Mouse (Mus musculus): Measurements from ENCODE around the gene 1110017D15Rik. TPM values are rescaled to one million over a fixed set of nuclear protein-coding genes. Genes with fewer than 3 reads are reported as not detected.

Gene 1110017D15Rik
- polyA plus RNA-seq, 1 experiment from 2014 or later: 0.65 TPM

DNA sequence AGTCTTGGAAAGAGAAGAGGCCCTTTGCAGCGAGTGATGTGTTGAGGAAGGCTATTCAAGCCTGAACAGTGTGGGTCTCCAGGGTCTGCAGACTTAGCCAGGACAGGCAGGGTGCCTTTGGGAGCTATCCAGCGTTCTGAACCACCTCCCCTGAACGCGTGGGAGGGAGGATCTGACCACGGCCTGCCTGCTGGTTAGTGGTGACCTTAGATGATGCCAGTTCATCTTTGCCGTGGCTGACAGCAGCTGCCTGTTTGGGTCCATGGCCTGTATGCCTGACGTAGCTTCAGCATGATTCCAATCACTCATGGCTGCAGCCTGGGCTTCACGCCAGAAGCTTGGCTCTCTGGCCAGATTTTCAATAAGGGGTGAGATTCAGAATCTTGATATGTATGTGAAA is 28.9 kb upstream of the 1110017D15Rik start:
- Histone ChIP-seq H3K4me2 (ENCODE audit: low read depth, low read length) (no peak overlapping the region), H3K9ac (ENCODE audit: low read length) (no peak overlapping the region), H3K27ac (ENCODE audit: low read length) (no peak overlapping the region), H3K4me3 (replicated peaks; ENCODE audit: low read length) (no peak overlapping the region), H3K9me3 (replicated peaks; ENCODE audit: control insufficient read depth, low read length) (no peaks in the 10 kb centered on the region), H3K27me3 (ENCODE audit: control insufficient read depth, insufficient read depth, low read length) (no peaks in the 10 kb centered on the region), H3K4me1 (ENCODE audit: control insufficient read depth, insufficient read depth, low read length) (no peaks in the 10 kb centered on the region), H3K36me3 (ENCODE audit: control insufficient read depth, insufficient read depth, low read length) (no peaks in the 10 kb centered on the region)
- no peak for ATAC-seq (ENCODE audit: insufficient read depth, low FRiP score)
- 13% methylated on average over 8 of the region's 8 CpGs for WGBS

DNA sequence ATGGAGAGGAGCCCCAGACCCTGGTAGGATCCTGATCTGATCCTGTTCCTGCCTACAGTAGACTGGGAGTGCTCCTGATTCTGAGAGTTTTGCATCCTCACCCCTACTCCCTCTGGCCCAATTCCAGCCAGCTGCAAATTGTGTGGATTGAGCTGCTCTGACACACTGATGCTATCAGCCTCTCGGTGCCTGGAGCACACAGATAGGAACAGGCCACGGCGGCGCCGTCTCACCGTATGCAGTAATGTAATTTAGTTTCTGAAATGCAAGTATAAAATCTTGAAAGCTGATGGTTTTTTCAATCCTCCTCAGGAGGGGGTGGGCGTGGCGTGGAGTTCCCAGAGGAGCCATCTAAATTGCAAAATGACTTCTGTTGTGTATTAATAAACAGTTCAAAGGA is 25.0 kb upstream of the 1110017D15Rik start:
- ATAC-seq (ENCODE audit: insufficient read depth, low FRiP score): no peak
- Histone ChIP-seq H3K4me1 (ENCODE audit: control insufficient read depth, insufficient read depth, low read length) (no peaks in the 10 kb centered on the region), H3K36me3 (ENCODE audit: control insufficient read depth, insufficient read depth, low read length) (no peaks in the 10 kb centered on the region), H3K9ac (ENCODE audit: low read length) (no peak overlapping the region), H3K4me2 (ENCODE audit: low read depth, low read length) (no peak overlapping the region), H3K4me3 (replicated peaks; ENCODE audit: low read length) (no peak overlapping the region), H3K9me3 (replicated peaks; ENCODE audit: control insufficient read depth, low read length) (no peaks in the 10 kb centered on the region), H3K27ac (ENCODE audit: low read length) (no peak overlapping the region), H3K27me3 (ENCODE audit: control insufficient read depth, insufficient read depth, low read length) (no peaks in the 10 kb centered on the region)
- WGBS: 77% methylated on average over 8 of the region's 8 CpGs

DNA sequence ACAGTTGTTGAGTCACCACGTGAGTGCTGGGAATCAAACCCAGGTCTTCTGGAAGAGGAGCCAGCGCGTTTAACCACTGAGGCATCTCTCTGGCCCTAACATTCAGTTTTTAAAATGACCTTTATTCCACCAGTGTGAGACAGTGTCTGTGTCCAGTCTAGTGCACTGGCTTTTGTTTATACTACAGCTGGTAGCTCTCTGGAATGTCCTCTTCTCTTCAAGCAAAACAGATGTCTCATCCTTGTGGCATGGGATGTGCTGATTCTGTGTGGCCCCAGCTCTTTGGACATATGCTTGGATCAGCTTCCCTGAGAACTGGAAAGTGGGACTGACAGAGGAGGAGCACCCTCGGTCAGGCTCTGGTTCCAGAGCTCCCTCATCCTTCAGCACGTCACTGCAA is 17.7 kb upstream of the 1110017D15Rik start:
- no peak for ATAC-seq (ENCODE audit: insufficient read depth, low FRiP score)
- H3K4me1 ChIP-seq (ENCODE audit: control insufficient read depth, insufficient read depth, low read length): no peaks in the 10 kb centered on the region
- no peaks in the 10 kb centered on the region for H3K36me3 ChIP-seq (ENCODE audit: control insufficient read depth, insufficient read depth, low read length)
- H3K27me3 ChIP-seq (ENCODE audit: control insufficient read depth, insufficient read depth, low read length): no peaks in the 10 kb centered on the region
- no peak overlapping the region for H3K27ac ChIP-seq (ENCODE audit: low read length)
- no peak overlapping the region for H3K4me3 ChIP-seq (replicated peaks; ENCODE audit: low read length)
- no peaks in the 10 kb centered on the region for H3K9me3 ChIP-seq (replicated peaks; ENCODE audit: control insufficient read depth, low read length)
- 64% methylated on average over 5 of the region's 5 CpGs for WGBS
- H3K9ac ChIP-seq (ENCODE audit: low read length): no peak overlapping the region
- no peak overlapping the region for H3K4me2 ChIP-seq (ENCODE audit: low read depth, low read length)

DNA sequence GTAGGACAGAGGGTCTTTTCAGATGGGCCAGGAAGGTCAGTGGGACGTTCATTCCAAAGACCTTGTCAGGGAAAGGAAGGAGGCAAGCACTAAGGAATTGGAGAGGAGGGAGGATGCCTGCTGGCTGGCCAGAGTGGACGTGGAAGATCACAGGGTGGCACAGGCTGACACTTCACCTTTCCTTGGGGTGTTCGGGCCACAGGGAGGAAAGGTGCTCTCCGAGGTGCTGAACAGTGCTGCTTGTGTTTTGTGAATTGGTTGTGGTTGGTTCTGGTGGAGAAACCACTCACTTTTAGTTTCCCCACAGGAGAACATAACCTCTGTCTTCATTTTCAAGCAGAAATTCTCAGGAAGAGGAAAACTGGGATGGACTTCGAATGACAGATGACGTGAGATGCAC is 15.3 kb upstream of the 1110017D15Rik start:
- no peak overlapping the region for H3K4me2 ChIP-seq (ENCODE audit: low read depth, low read length)
- ATAC-seq (ENCODE audit: insufficient read depth, low FRiP score): no peak
- no peaks in the 10 kb centered on the region; the same call in 1 of the 2 replicates for H3K4me1 ChIP-seq (ENCODE audit: control insufficient read depth, insufficient read depth, low read length)
- 21% methylated on average over 6 of the region's 6 CpGs for WGBS
- no peaks in the 10 kb centered on the region for H3K27me3 ChIP-seq (ENCODE audit: control insufficient read depth, insufficient read depth, low read length)
- no peak overlapping the region for H3K4me3 ChIP-seq (replicated peaks; ENCODE audit: low read length)
- H3K36me3 ChIP-seq (ENCODE audit: control insufficient read depth, insufficient read depth, low read length): no peaks in the 10 kb centered on the region
- no peak overlapping the region for H3K27ac ChIP-seq (ENCODE audit: low read length)
- H3K9ac ChIP-seq (ENCODE audit: low read length): no peak overlapping the region
- H3K9me3 ChIP-seq (replicated peaks; ENCODE audit: control insufficient read depth, low read length): no peaks in the 10 kb centered on the region

- ATAC-seq (ENCODE audit: insufficient read depth, low FRiP score): no peak
- no peaks in the 10 kb centered on the region; the same call in 1 of the 2 replicates for H3K4me1 ChIP-seq (ENCODE audit: control insufficient read depth, insufficient read depth, low read length)
- 27% methylated on average over 8 of the region's 8 CpGs for WGBS
Observed at GRCm38 (mm10) chr4:41527996-41528395, 10.9 kb upstream of the 1110017D15Rik start.

DNA sequence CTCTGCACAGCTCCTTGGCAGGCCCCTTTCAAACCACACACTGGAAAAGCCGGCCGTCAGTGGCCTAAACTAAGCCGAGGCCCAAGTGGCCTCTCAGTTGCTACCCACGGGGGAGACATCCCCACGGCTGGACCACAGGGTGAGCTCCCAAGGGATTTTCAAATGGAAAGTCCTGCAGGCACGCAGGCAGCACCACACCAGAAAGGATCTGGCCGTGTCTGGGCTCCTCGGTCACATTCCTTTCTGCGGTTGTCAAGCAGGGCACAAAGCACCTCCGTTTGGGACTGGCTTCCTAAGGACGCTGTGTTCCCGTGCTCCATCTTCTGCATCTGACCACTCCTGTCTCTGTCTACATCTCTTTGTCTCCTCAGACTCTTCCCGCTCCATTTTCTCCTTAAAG is 9.9 kb upstream of the 1110017D15Rik start:
- ATAC-seq (ENCODE audit: insufficient read depth, low FRiP score): no peak
- WGBS: 50% methylated on average over 13 of the region's 13 CpGs

More at GRCm38 (mm10) chr4:41527996-41528395, 10.9 kb upstream of the 1110017D15Rik start:
- H3K9me3 ChIP-seq (replicated peaks; ENCODE audit: control insufficient read depth, low read length): no peaks in the 10 kb centered on the region
- H3K36me3 ChIP-seq (ENCODE audit: control insufficient read depth, insufficient read depth, low read length): no peaks in the 10 kb centered on the region
- no peak overlapping the region for H3K9ac ChIP-seq (ENCODE audit: low read length)
- H3K4me3 ChIP-seq (replicated peaks; ENCODE audit: low read length): no peak overlapping the region
- no peaks in the 10 kb centered on the region; the same call in 1 of the 2 replicates for H3K27me3 ChIP-seq (ENCODE audit: control insufficient read depth, insufficient read depth, low read length)
- H3K4me2 ChIP-seq (ENCODE audit: low read depth, low read length): no peak overlapping the region
- H3K27ac ChIP-seq (ENCODE audit: low read length): no peak overlapping the region

GRCm38 (mm10) chr4:41526553-41526952 is 9.4 kb upstream of the 1110017D15Rik start:
- Histone ChIP-seq H3K4me1 (ENCODE audit: control insufficient read depth, insufficient read depth, low read length) (no peaks in the 10 kb centered on the region; the same call in 1 of the 2 replicates), H3K27me3 (ENCODE audit: control insufficient read depth, insufficient read depth, low read length) (no peaks in the 10 kb centered on the region; the same call in 1 of the 2 replicates), H3K9ac (ENCODE audit: low read length) (no peak overlapping the region), H3K9me3 (replicated peaks; ENCODE audit: control insufficient read depth, low read length) (no peaks in the 10 kb centered on the region), H3K27ac (ENCODE audit: low read length) (no peak overlapping the region), H3K36me3 (ENCODE audit: control insufficient read depth, insufficient read depth, low read length) (no peaks in the 10 kb centered on the region), H3K4me2 (ENCODE audit: low read depth, low read length) (no peak overlapping the region), H3K4me3 (replicated peaks; ENCODE audit: low read length) (no peak overlapping the region)
- ATAC-seq (ENCODE audit: insufficient read depth, low FRiP score): no peak
- WGBS: 64% methylated on average over 7 of the region's 7 CpGs

More for the DNA sequence above, 9.9 kb upstream of the 1110017D15Rik start:
- Histone ChIP-seq H3K36me3 (ENCODE audit: control insufficient read depth, insufficient read depth, low read length) (no peaks in the 10 kb centered on the region), H3K27me3 (ENCODE audit: control insufficient read depth, insufficient read depth, low read length) (no peaks in the 10 kb centered on the region; the same call in 1 of the 2 replicates), H3K9ac (ENCODE audit: low read length) (no peak overlapping the region), H3K4me3 (replicated peaks; ENCODE audit: low read length) (no peak overlapping the region), H3K4me2 (ENCODE audit: low read depth, low read length) (no peak overlapping the region), H3K4me1 (ENCODE audit: control insufficient read depth, insufficient read depth, low read length) (no peaks in the 10 kb centered on the region; the same call in 1 of the 2 replicates), H3K27ac (ENCODE audit: low read length) (no peak overlapping the region), H3K9me3 (replicated peaks; ENCODE audit: control insufficient read depth, low read length) (no peaks in the 10 kb centered on the region)

- ATAC-seq (ENCODE audit: insufficient read depth, low FRiP score): no peak
Observed at GRCm38 (mm10) chr4:41524829-41525228, 7.7 kb upstream of the 1110017D15Rik start.

DNA sequence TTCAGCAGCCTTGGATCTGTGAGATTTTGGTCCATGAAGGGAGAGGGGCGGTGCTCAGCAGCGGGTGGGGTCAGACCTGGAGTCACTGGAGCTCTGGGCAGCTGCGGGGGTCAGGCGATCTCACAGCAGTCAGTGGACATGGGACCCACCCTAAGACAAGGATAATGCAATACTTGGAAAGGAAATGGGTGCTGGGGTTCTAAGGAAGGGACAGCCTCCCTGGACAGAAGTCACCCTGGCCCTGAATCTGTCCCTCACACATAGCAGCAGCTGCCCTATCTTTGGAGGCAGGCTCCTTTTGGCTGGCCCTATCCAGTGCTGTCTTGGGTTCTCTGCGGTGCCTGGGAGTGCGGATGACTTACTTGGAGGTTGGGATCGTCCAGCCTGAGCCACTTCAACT is 6.7 kb upstream of the 1110017D15Rik start:
- Histone ChIP-seq H3K9me3 (replicated peaks; ENCODE audit: control insufficient read depth, low read length) (no peaks in the 10 kb centered on the region), H3K4me2 (ENCODE audit: low read depth, low read length) (no peak overlapping the region), H3K9ac (ENCODE audit: low read length) (no peak overlapping the region), H3K4me1 (ENCODE audit: control insufficient read depth, insufficient read depth, low read length) (no peaks in the 10 kb centered on the region; the same call in 1 of the 2 replicates), H3K27ac (ENCODE audit: low read length) (no peak overlapping the region), H3K36me3 (ENCODE audit: control insufficient read depth, insufficient read depth, low read length) (no peaks in the 10 kb centered on the region), H3K4me3 (replicated peaks; ENCODE audit: low read length) (no peak overlapping the region), H3K27me3 (ENCODE audit: control insufficient read depth, insufficient read depth, low read length) (no peaks in the 10 kb centered on the region; the same call in none of the 2 replicates)
- 75% methylated on average over 7 of the region's 7 CpGs for WGBS
- no peak for ATAC-seq (ENCODE audit: insufficient read depth, low FRiP score)

More at GRCm38 (mm10) chr4:41524829-41525228, 7.7 kb upstream of the 1110017D15Rik start:
- no peaks in the 10 kb centered on the region; the same call in none of the 2 replicates for H3K27me3 ChIP-seq (ENCODE audit: control insufficient read depth, insufficient read depth, low read length)
- H3K4me3 ChIP-seq (replicated peaks; ENCODE audit: low read length): no peak overlapping the region
- no peaks in the 10 kb centered on the region for H3K9me3 ChIP-seq (replicated peaks; ENCODE audit: control insufficient read depth, low read length)
- no peak overlapping the region for H3K4me2 ChIP-seq (ENCODE audit: low read depth, low read length)
- no peaks in the 10 kb centered on the region for H3K36me3 ChIP-seq (ENCODE audit: control insufficient read depth, insufficient read depth, low read length)
- no peaks in the 10 kb centered on the region; the same call in 1 of the 2 replicates for H3K4me1 ChIP-seq (ENCODE audit: control insufficient read depth, insufficient read depth, low read length)
- no peak overlapping the region for H3K27ac ChIP-seq (ENCODE audit: low read length)
- 65% methylated on average over 9 of the region's 9 CpGs for WGBS
- no peak overlapping the region for H3K9ac ChIP-seq (ENCODE audit: low read length)
